Mouse (Mus musculus): Measurements from ENCODE around the gene Olfr92.

GRCm38 (mm10) chr17:37078193-37078592 lies 41.7 kb downstream of the Olfr92 start:
- TF ChIP-seq POLR2A (IDR thresholded peaks at IDR 0.05; ENCODE audit: insufficient read length, low read depth) (no peak), TCF3 (IDR thresholded peaks at IDR 0.05; ENCODE audit: insufficient read length, low read depth) (no peak), TCF12 (IDR thresholded peaks at IDR 0.05; ENCODE audit: insufficient read depth, poor library complexity, severe bottlenecking) (no peak), MAX (IDR thresholded peaks at IDR 0.05; ENCODE audit: low read depth) (no peak), USF1 (IDR thresholded peaks at IDR 0.05; ENCODE audit: low read depth) (no peak), CEBPB (IDR thresholded peaks at IDR 0.05; ENCODE audit: insufficient read depth, poor library complexity, severe bottlenecking) (no peak)
